Mouse (Mus musculus): ENCODE data around the gene Klhl3.

Gene Klhl3

GRCm38 (mm10) chr13:58124989-58125388 is 11.6 kb upstream of the Klhl3 start:
- no peak for DNase-seq (ENCODE audit: low spot score in 2 of 2)

GRCm38 (mm10) chr13:58124278-58124677 is 10.9 kb upstream of the Klhl3 start:
- DNase-seq (ENCODE audit: low spot score in 2 of 2), result no peak

DNA sequence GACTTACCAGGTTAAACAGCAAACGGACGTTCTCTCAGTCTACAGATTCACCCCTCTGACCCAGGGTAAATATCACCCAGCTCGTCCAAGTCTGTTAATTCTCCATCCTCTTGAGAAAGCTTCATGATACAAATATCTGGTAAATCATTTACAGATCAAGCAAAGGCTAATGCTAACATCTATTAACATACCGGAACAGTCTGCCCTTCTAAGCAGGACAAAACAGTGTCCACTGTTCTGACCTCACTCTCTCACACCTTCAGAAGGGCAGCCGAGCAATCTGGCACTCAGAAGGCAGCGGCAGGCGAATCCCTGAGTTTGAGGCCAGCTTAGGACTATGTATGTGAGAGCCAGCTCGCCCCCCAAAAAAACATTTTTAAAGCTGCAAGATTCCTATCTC is 10.0 kb upstream of the Klhl3 start:
- no peak for DNase-seq (ENCODE audit: low spot score in 2 of 2)

- no peak for DNase-seq (ENCODE audit: low spot score in 2 of 2)
These were observed 9.4 kb upstream of the Klhl3 start for GRCm38 (mm10) chr13:58122786-58123297.

- no peak for DNase-seq (ENCODE audit: low spot score in 2 of 2)
These were observed 4.1 kb upstream of the Klhl3 start for GRCm38 (mm10) chr13:58117318-58118017.

GRCm38 (mm10) chr13:58116801-58117200 is 3.4 kb upstream of the Klhl3 start:
- no peak for DNase-seq (ENCODE audit: low spot score in 2 of 2)

GRCm38 (mm10) chr13:58115227-58115626 is 1.8 kb upstream of the Klhl3 start:
- peak; percentile 48 to 67 for DNase-seq (ENCODE audit: low spot score in 2 of 2)

DNA sequence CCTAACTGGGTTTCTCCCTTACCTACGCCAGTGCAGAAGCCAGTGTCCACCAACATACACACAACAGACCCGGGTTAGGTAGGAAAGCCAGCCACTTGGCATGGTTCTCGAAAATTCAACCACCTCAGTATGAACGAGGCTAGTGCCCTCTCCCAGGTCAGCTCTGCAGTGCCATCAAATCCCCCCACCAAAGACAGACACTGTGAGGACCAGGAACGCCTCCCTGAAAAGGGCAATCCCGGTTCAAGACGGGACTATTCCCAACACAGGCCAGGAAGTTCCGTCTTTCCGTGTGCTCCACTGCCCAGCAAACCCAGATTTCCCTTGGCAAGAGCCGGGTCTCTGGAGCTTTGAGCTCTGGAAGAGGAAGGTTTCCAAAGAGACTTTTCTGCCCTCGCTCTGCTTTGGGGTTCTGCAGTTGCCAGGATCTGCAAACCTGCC is 771 bp downstream of the Klhl3 start:
- DNase-seq (ENCODE audit: low spot score in 2 of 2), result no peak

DNA sequence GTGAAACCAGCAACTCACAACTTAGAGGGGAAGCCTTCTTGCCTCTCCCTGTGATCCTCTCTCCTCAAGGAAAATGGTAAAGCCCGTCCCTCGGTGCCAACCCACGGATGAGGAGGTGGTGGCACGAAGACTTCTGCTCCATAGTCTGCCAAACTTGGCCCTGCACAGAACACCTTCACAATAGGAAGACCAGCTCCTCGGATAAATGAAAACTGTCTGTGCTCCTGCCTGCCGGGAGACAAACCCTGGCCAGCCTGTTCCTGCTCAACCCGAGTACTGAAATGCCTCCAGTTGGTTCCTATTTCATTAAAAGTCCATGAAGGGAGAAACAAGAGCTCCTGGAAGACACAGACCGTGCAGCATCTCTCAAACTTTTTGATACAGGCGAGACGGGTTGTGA is 1.2 kb downstream of the Klhl3 start:
- no peak for DNase-seq (ENCODE audit: low spot score in 2 of 2)

GRCm38 (mm10) chr13:58111306-58111705 is 2.1 kb downstream of the Klhl3 start:
- no peak for DNase-seq (ENCODE audit: low spot score in 2 of 2)

- DNase-seq (ENCODE audit: low spot score in 2 of 2), result no peak
These were observed 22.7 kb downstream of the Klhl3 start for GRCm38 (mm10) chr13:58090643-58091042.

GRCm38 (mm10) chr13:58084396-58084795 is 29.0 kb downstream of the Klhl3 start:
- DNase-seq (ENCODE audit: low spot score in 2 of 2), result no peak

DNA sequence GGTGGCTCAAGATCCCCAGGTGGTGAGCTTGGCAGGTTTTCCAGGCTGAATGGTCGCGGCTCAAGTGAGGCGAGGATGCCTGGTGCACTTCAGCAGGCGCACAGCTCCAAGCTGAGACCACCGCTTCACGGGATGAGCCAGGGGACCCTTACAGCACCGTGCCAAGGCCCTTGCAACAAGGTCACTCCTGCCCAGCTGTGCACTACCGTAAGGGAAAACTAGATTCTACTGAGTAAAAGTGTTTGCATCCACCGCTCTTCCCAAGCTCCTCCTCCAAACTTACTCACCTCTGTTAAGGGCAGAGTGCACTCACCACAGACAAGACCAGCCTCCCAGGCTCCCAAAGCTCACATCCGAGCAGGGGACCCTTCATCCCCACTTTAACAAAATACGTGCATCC is 29.9 kb downstream of the Klhl3 start:
- DNase-seq (ENCODE audit: low spot score in 2 of 2), result no peak

DNA sequence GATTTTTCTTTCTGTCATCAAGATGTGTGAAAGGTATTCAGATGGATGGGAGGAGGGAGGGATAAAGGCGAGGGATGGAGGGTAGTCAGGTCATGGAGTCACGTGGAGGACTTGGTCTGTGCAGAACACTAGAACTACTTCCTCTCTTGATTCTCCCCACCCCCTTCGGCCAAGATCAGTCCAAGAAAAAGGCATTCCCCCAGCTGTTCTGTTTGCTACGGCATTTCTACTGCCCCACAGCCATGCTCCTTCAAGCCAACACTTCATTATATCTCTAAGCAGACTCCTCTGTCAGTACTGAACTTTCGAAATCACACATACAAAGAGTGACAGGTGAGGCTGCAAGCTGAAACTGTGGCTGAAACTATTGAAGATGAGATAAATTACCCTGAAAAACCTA is 30.3 kb downstream of the Klhl3 start:
- no peak for DNase-seq (ENCODE audit: low spot score in 2 of 2)

DNA sequence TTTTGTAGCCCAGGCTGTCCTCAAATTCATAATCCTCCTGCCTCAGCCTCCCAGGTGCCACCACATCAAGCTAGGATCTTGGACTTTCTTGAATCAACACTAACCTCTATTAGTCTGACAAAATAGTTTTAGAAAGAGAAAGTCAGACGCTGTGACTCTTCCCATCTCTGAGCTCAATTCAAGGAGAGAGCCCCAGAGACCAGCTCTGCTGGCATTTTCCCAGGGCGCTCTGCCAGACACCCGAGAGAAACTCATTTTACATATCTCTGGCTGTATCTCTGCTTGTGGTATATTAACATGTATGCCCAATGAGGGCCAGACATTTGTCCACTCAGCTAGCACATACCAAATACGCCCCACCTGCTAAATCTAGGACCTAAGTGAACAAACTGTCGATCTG is 35.0 kb downstream of the Klhl3 start:
- no peak for DNase-seq (ENCODE audit: low spot score in 2 of 2)

DNA sequence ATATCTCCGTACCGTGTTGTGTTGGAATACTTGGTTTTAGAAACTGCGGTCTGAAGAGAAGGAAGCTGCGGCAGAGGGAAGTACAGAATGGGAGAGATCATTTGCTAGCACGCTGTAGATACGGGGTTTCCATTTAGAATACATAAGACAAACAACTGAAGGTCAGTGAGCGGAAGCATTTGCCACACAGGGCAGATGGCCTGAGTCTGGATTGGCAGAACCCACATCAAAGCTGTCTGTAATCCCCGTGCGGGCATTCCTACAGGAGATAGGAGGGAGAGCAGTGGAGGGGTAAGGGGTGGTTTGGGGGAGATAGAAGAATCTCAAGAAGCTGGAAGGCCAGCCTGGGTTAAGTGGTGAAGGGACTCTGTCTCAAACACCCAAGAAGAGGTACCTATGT is 38.5 kb downstream of the Klhl3 start:
- no peak for DNase-seq (ENCODE audit: low spot score in 2 of 2)

- no peak for DNase-seq (ENCODE audit: low spot score in 2 of 2)
These were observed 38.9 kb downstream of the Klhl3 start for GRCm38 (mm10) chr13:58074466-58074865.

- DNase-seq (ENCODE audit: low spot score in 2 of 2), result peak; percentile 17 to 50
These were observed 40.0 kb downstream of the Klhl3 start for GRCm38 (mm10) chr13:58073254-58073882.

DNA sequence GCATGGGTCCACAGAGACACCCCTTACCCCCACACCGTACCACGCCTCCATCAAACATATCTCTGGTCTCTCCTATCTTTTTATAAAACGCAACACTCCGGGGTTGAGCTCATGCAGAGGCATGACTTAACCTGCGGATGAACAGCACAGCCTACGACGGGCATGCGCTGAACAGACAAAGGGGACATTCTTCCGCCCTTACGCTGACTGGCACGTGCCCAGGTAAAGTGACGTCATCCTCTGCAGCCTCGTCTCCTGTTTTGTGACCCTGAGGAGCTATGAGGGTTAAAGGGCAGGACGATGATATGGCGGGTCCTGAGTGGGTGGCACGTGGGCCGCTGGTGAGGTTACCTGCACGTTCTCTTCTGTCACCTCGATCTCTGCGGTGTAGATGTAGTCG is 42.2 kb downstream of the Klhl3 start:
- DNase-seq (ENCODE audit: low spot score in 2 of 2), result no peak

GRCm38 (mm10) chr13:58070504-58070903 is 42.9 kb downstream of the Klhl3 start:
- DNase-seq (ENCODE audit: low spot score in 2 of 2), result no peak

GRCm38 (mm10) chr13:58068421-58069209 is 44.8 kb downstream of the Klhl3 start:
- DNase-seq (ENCODE audit: low spot score in 2 of 2), result peak in 1 of 2 experiments; percentile 32

- peak; percentile 80 to 85 for DNase-seq (ENCODE audit: low spot score in 2 of 2)
These were observed 45.8 kb downstream of the Klhl3 start for GRCm38 (mm10) chr13:58067540-58068103.

All from heart, adult 9 months (tissue).